Mouse (Mus musculus) olfactory bulb, adult 2 months (tissue): ENCODE measurements around the gene Tex264.

Source experiments
- CTCF ChIP-seq: fragments of 200-500 bp; IDR thresholded peaks from 2 replicates; pipeline ENCODE4 v1.5.1; 2012; ENCODE audit warnings: low read depth, mild to moderate bottlenecking, low read length, moderate library complexity; ENCODE audit not compliant: insufficient read depth
- POLR2A ChIP-seq: fragments of 200-500 bp; IDR thresholded peaks from 2 replicates; pipeline ENCODE4 v1.6.1; 2012; ENCODE audit warnings: mild to moderate bottlenecking, low read depth, low read length, moderate library complexity; ENCODE audit not compliant: insufficient read depth

GRCm38 (mm10) chr9:106616306-106616705, 69.4 kb downstream of the Tex264 start:
- TF ChIP-seq CTCF = no peak
- no peak for TF ChIP-seq POLR2A
